Mouse (Mus musculus): ENCODE results near the gene Mitf. TPM values are rescaled to one million over a fixed set of nuclear protein-coding genes. Genes with fewer than 3 reads are reported as not detected.
A peak's percentile ranks its signal among the peaks of the same experiment; 100 is the strongest.

Mitf gene
- polyA plus RNA-seq, 1 experiment = 10.2 TPM

GRCm38 (mm10) chr6:97781316-97781715 lies 25.5 kb upstream of the Mitf start:
- no peak overlapping the region for H3K4me3 ChIP-seq (replicated peaks; ENCODE audit: insufficient read depth, low read depth, low read length)
- WGBS = 93% methylated on average over 5 of the region's 5 CpGs
- H3K4me1 ChIP-seq (ENCODE audit: control insufficient read depth, insufficient read depth, low read length) = no peaks in the 10 kb centered on the region
- TF ChIP-seq POLR2A (IDR thresholded peaks at IDR 0.05; ENCODE audit: borderline replicate concordance, insufficient read depth, low read length) (no peak), CTCF (IDR thresholded peaks at IDR 0.05; ENCODE audit: borderline replicate concordance, insufficient read depth, low read depth, low read length) (no peak)
- DNase-seq = no peak
- H3K27ac ChIP-seq (ENCODE audit: insufficient read depth, low read length) = no peak overlapping the region
- no peaks in the 10 kb centered on the region for H3K27me3 ChIP-seq (ENCODE audit: control insufficient read depth, insufficient read depth, low read length)

GRCm38 (mm10) chr6:97782291-97782690 lies 24.6 kb upstream of the Mitf start:
- TF ChIP-seq CTCF (IDR thresholded peaks at IDR 0.05; ENCODE audit: borderline replicate concordance, insufficient read depth, low read depth, low read length) (no peak), POLR2A (IDR thresholded peaks at IDR 0.05; ENCODE audit: borderline replicate concordance, insufficient read depth, low read length) (no peak)
- Histone ChIP-seq H3K4me1 (ENCODE audit: control insufficient read depth, insufficient read depth, low read length) (no peaks in the 10 kb centered on the region), H3K4me3 (replicated peaks; ENCODE audit: insufficient read depth, low read depth, low read length) (no peak overlapping the region), H3K27ac (ENCODE audit: insufficient read depth, low read length) (no peak overlapping the region), H3K27me3 (ENCODE audit: control insufficient read depth, insufficient read depth, low read length) (no peaks in the 10 kb centered on the region)
- DNase-seq = no peak
- WGBS = 72% methylated on average over 6 of the region's 6 CpGs

GRCm38 (mm10) chr6:97786871-97787270 lies 20.0 kb upstream of the Mitf start:
- DNase-seq = no peak
- 87% methylated on average over 4 of the region's 4 CpGs for WGBS
- H3K27ac ChIP-seq (ENCODE audit: insufficient read depth, low read length) = no peak overlapping the region
- H3K4me1 ChIP-seq (ENCODE audit: control insufficient read depth, insufficient read depth, low read length) = no peaks in the 10 kb centered on the region
- H3K27me3 ChIP-seq (ENCODE audit: control insufficient read depth, insufficient read depth, low read length) = no peaks in the 10 kb centered on the region
- no peak overlapping the region for H3K4me3 ChIP-seq (replicated peaks; ENCODE audit: insufficient read depth, low read depth, low read length)
- TF ChIP-seq CTCF (IDR thresholded peaks at IDR 0.05; ENCODE audit: borderline replicate concordance, insufficient read depth, low read depth, low read length) (no peak), POLR2A (IDR thresholded peaks at IDR 0.05; ENCODE audit: borderline replicate concordance, insufficient read depth, low read length) (no peak)

GRCm38 (mm10) chr6:97788361-97788974 lies 18.4 kb upstream of the Mitf start:
- no peak for DNase-seq
- 78% methylated on average over 9 of the region's 9 CpGs for WGBS
- no peaks in the 10 kb centered on the region for H3K27me3 ChIP-seq (ENCODE audit: control insufficient read depth, insufficient read depth, low read length)

GRCm38 (mm10) chr6:97789700-97790099 lies 17.2 kb upstream of the Mitf start:
- H3K27ac ChIP-seq (ENCODE audit: insufficient read depth, low read length) = no peak overlapping the region
- no peaks in the 10 kb centered on the region for H3K4me1 ChIP-seq (ENCODE audit: control insufficient read depth, insufficient read depth, low read length)
- H3K27me3 ChIP-seq (ENCODE audit: control insufficient read depth, insufficient read depth, low read length) = no peaks in the 10 kb centered on the region
- WGBS = 70% methylated on average over 7 of the region's 7 CpGs
- no peak for DNase-seq
- TF ChIP-seq CTCF (IDR thresholded peaks at IDR 0.05; ENCODE audit: borderline replicate concordance, insufficient read depth, low read depth, low read length) = no peak
- no peak for TF ChIP-seq POLR2A (IDR thresholded peaks at IDR 0.05; ENCODE audit: borderline replicate concordance, insufficient read depth, low read length)
- no peak overlapping the region for H3K4me3 ChIP-seq (replicated peaks; ENCODE audit: insufficient read depth, low read depth, low read length)

More at GRCm38 (mm10) chr6:97788361-97788974, 18.4 kb upstream of the Mitf start:
- no peak overlapping the region for H3K27ac ChIP-seq (ENCODE audit: insufficient read depth, low read length)
- H3K4me3 ChIP-seq (replicated peaks; ENCODE audit: insufficient read depth, low read depth, low read length) = no peak overlapping the region
- TF ChIP-seq CTCF (IDR thresholded peaks at IDR 0.05; ENCODE audit: borderline replicate concordance, insufficient read depth, low read depth, low read length) (no peak), POLR2A (IDR thresholded peaks at IDR 0.05; ENCODE audit: borderline replicate concordance, insufficient read depth, low read length) (no peak)
- no peaks in the 10 kb centered on the region for H3K4me1 ChIP-seq (ENCODE audit: control insufficient read depth, insufficient read depth, low read length)

GRCm38 (mm10) chr6:97792104-97792503 lies 14.7 kb upstream of the Mitf start:
- no peak overlapping the region for H3K27ac ChIP-seq (ENCODE audit: insufficient read depth, low read length)
- H3K4me1 ChIP-seq (ENCODE audit: control insufficient read depth, insufficient read depth, low read length) = no peaks in the 10 kb centered on the region
- DNase-seq = no peak
- 54% methylated on average over 1 of the region's 1 CpGs for WGBS
- no peak for TF ChIP-seq POLR2A (IDR thresholded peaks at IDR 0.05; ENCODE audit: borderline replicate concordance, insufficient read depth, low read length)
- TF ChIP-seq CTCF (IDR thresholded peaks at IDR 0.05; ENCODE audit: borderline replicate concordance, insufficient read depth, low read depth, low read length) = peak; percentile 19; the same call in 1 of the 2 replicates
- H3K27me3 ChIP-seq (ENCODE audit: control insufficient read depth, insufficient read depth, low read length) = no peaks in the 10 kb centered on the region
- no peak overlapping the region for H3K4me3 ChIP-seq (replicated peaks; ENCODE audit: insufficient read depth, low read depth, low read length)

- Histone ChIP-seq H3K27me3 (ENCODE audit: control insufficient read depth, insufficient read depth, low read length) (no peaks in the 10 kb centered on the region), H3K27ac (ENCODE audit: insufficient read depth, low read length) (no peak overlapping the region), H3K4me3 (replicated peaks; ENCODE audit: insufficient read depth, low read depth, low read length) (no peak overlapping the region), H3K4me1 (ENCODE audit: control insufficient read depth, insufficient read depth, low read length) (peaks cover under 1% of the 10 kb centered on the region; the same call in 1 of the 2 replicates)
- no peak for TF ChIP-seq POLR2A (IDR thresholded peaks at IDR 0.05; ENCODE audit: borderline replicate concordance, insufficient read depth, low read length)
- no peak for TF ChIP-seq CTCF (IDR thresholded peaks at IDR 0.05; ENCODE audit: borderline replicate concordance, insufficient read depth, low read depth, low read length)
- WGBS = 22% methylated on average over 2 of the region's 2 CpGs
- DNase-seq = no peak
These were observed 11.7 kb upstream of the Mitf start for GRCm38 (mm10) chr6:97795175-97795574.

- no peaks in the 10 kb centered on the region for H3K27me3 ChIP-seq (ENCODE audit: control insufficient read depth, insufficient read depth, low read length)
- 17% methylated on average over 2 of the region's 2 CpGs for WGBS
- DNase-seq = peak; percentile 51 to 82
- TF ChIP-seq POLR2A (IDR thresholded peaks at IDR 0.05; ENCODE audit: borderline replicate concordance, insufficient read depth, low read length) = no peak
- no peak for TF ChIP-seq CTCF (IDR thresholded peaks at IDR 0.05; ENCODE audit: borderline replicate concordance, insufficient read depth, low read depth, low read length)
- no peak overlapping the region for H3K4me3 ChIP-seq (replicated peaks; ENCODE audit: insufficient read depth, low read depth, low read length)
- peaks cover 2% of the 10 kb centered on the region; the same call in 1 of the 2 replicates for H3K4me1 ChIP-seq (ENCODE audit: control insufficient read depth, insufficient read depth, low read length)
- no peak overlapping the region for H3K27ac ChIP-seq (ENCODE audit: insufficient read depth, low read length)
These were observed 6.2 kb upstream of the Mitf start for GRCm38 (mm10) chr6:97800615-97801014.

Data from cerebellum, adult 2 months (tissue).